Mouse (Mus musculus): ENCODE results near the gene Dhdds.
A peak's percentile ranks its signal among the peaks of the same experiment; 100 is the strongest.

Dhdds gene

DNA sequence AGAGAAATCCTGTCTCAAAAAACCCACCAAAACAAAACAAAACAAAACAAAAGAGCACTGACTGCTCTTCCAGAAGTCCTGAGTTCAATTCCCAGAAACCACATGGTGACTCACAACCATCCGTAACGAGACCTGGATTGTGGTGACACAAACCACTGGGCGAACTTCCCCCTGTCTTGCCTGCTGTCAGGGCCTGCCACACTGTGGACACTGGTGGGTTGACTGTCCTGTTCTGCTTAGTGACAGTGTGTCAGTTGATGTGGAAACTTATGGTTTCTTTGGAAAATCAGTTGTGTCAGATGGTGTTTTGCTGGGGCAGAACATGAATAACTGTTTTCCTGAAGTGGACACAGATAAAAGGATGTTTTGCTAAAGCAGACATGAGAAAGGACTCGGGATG, 58.0 kb downstream of the Dhdds start:
- DNase-seq = no peak

DNA sequence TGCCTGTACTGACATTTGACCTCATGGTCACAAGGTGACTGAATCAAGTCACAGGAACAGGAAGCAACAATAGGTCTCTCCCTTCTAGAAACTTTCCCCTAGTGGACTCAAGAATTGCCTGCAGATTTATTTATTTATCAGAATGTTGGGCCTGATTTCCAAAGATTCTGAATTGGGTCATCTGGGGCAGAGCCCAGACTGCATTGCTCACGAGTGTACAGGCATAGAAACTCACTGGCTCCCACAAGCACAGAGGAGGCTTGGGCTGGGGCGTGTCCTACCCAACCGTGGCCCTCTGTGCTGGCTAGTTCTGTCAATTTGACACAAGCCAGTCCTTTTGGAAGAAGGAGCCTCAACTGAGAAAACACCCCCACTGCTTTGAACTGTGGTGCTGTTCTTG, 59.1 kb downstream of the Dhdds start:
- no peak for DNase-seq

DNA sequence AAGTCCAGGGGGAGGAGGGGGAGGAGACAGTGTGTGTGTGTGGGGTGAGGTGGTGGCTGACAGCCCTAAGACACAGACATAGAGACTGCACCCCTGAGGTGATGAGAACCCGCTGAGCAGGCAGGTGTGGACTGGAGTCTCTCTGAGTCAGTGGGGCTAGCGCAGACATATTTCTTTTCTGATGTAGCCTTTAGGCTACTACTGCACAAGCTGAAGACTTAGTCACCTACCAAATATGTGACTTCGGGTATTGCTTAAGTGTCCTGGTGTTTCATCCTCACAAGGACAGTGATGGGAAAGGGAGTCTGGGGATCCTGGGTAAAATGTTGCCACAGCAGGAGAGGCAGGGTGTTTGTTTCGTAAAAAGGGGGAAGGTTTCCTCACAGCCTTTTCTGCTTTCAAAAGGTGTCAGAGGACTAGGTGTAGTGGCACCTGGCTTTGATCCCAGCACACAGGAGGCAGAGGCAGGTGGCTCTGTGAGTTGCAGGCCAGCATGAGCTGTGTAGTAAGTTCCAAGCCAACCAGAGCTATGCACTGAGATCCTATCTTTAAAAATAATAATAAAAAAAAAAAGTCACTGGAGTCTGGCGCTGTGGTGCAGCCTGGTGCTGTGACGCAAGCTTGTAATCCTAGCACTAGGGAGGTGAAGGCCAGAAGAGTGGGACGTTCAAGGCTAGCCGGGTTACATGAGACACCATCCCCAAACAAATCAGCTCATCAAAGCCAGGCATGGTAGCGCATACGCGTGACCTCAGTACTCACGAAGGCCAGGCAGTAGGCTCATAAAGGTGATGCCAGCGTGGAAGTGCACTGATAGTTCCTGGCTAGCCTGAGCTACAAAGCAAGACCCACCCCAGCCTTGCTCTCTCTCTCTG, 60.1 kb downstream of the Dhdds start:
- no peak for DNase-seq

DNA sequence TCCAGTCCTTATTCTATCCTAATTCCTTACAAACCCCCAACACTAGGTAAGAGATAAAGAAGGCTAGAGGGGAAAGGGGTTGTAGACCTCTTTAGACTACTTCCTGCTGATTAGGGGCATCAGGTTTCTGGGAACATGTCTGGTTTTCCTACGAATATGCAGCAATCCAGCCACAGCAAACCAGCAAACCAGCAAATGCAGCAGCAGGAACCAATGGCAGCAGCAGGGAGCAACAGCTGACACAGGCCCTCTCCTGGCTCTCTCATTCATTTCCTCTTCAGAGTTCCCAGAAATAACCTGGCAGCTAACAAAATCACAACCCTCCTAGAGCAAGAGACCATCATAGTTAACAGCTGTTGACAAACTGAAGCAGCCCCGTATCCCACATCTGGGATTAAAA, 62.6 kb downstream of the Dhdds start:
- no peak for DNase-seq

DNA sequence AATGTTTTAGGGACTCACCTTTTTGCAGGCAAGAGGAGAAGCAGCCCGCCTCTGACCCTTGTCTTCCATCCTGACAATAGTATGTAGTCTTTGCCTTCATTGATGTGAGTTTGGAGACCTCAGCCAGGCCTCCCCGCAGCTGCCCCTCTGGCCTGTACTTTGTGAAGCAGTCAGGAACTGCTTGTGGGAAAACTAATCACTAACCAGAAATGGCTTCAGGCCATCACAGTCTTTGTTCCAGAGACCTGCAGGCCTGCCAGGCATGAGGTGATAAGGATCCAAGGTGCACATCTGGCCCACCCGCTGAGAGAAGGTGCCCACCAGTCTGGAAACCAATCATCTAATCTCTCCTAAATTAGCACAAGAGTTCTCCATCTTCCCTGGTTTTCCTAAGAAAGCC, 68.9 kb downstream of the Dhdds start:
- no peak for DNase-seq

DNA sequence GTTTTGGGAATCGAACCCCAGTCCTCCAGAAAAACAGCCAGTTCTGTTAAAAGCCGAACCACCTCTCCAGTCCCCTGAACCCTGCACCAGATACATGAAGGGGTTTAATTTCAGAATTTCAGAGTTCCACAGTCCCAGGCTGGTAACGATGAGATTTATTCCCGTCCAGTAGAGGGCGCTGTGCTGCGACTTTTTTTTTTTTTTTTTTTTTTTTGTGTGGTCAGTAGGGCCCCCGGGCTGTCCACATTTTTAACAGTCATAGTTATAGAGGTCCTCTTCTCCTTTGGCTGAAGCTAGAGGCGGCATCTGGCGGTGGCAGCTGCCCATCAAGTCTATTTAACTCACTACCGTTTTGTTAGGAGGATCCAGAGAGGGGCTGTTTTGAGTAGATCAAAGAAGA, 69.4 kb downstream of the Dhdds start:
- DNase-seq = no peak

DNA sequence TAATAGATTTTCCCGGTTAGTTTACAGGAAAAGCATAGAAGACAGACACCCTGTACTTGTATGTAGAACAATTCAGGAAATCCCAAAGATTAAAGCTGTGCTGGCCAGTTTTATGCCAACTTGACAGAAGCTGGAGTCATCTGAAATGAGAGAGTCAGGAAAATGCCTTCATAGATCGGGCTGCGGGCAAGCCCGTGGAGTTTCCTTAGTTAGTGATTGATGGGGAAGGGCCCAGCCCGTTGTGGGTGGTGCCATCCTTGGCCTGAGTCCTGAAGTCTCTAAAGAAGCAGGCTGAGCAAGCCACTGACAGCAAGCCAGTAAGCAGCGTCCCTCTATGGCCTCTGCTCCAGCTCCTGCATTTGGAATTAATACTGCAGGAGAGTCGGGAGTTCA, 71.4 kb downstream of the Dhdds start:
- DNase-seq = no peak

DNA sequence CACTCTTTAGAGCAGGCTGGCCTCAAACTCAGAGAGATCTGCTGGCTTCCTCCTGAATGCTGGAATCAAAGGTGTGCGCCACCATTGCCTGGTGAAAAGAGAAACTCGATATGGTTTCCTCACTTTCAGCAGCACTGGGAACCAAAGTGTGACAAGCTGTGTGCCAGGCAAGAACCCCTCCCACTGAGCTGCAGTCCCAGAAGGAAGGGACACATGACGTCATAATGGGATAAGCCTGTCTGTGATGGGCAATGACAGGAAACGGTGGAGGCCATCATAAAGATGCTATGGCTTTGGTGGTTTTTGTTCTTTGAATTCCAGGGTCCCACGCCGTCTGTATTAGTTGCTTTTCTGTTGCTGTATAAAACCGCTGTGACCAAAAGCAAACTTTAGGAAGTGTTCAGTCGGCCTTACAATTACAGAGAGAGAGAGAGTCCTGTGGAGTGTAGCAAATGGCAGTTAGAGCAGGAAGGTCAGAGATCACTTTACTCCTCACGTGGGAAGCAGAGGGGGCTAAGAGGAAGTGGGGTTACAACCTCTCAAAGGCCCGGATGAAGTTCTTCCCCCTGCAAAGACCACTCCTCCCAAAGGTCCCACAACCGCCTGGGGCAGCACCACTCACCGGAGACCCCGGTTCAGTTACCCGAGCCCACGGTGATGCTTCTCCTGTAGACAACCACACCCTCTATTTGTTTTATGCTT, 72.0 kb downstream of the Dhdds start:
- DNase-seq = peak; percentile 34

DNA sequence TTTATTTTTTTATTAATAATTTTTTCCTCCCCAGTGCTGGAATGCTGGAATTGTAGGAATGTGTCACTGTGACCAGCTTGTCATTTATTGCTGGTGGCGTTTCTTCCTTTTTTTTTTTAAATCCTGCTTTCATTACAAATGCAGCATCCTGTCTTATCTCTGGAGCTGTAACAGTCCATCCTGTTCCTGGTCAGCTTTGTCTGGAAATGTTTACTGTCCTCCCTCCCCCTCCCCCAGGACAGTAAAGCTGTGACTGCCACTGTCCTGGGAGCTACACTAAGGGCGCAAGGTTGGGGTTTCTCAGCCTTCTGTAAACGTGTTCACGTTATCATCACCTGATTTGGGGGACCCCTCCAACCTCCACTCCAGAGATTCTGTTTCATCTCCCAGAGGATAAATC, 75.5 kb downstream of the Dhdds start:
- DNase-seq = no peak

DNA sequence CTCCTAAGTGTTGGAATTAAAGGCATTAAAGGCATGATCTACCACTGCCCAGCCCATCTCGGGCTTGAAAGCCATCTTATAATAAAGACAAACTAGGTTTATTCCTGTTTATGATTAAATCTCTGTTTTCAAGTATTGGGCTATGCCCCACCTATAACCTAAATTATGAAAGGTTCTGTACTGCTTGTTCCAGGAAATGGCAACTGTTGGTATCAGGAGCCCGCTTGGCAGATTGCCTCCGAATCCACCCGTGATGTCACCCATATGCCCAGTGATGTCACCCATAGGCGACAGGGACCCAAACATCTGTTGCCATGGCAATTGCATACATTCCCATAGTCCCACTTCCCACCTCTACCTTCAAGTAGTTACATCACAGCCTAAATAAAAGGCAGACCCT, 77.0 kb downstream of the Dhdds start:
- no peak for DNase-seq

Measured in thymus, postnatal 14 days (tissue).